Mouse (Mus musculus) heart, adult 2 months (tissue): Measurements from ENCODE around the gene S100pbp. TPM values are rescaled to one million over a fixed set of nuclear protein-coding genes. Genes with fewer than 3 reads are reported as not detected.
A peak's percentile ranks its signal among the peaks of the same experiment; 100 is the strongest.

Source experiments
- DNase-seq, 2 experiments: peaks; one replicate each; pipeline ENCODE4 v3.0.0; 2021
- H3K27ac ChIP-seq: fragments of 200-600 bp; 2 replicates; pipeline ENCODE4 v1.8.1; 2022
- H3K27me3 ChIP-seq: fragments of 200-500 bp; 2 replicates; pipeline ENCODE4 v1.6.1; 2012; ENCODE audit warnings: mild to moderate bottlenecking, low read length, inconsistent platforms, mixed read lengths; ENCODE audit not compliant: control insufficient read depth, insufficient read depth
- H3K36me3 ChIP-seq: fragments of 200-500 bp; 2 replicates; pipeline ENCODE4 v1.6.1; 2012; ENCODE audit warnings: low read length, inconsistent platforms; ENCODE audit not compliant: control insufficient read depth, insufficient read depth
- H3K4me1 ChIP-seq: fragments of 200-500 bp; 2 replicates; pipeline ENCODE4 v1.6.1; 2011; ENCODE audit warnings: low read length; ENCODE audit not compliant: control insufficient read depth, insufficient read depth
- H3K4me3 ChIP-seq: fragments of 200-600 bp; 2 replicates; pipeline ENCODE4 v1.8.1; 2022
- H3K79me2 ChIP-seq: fragments of 200-500 bp; replicated peaks from 2 replicates; pipeline ENCODE4 v1.6.1; 2012; ENCODE audit warnings: mild to moderate bottlenecking, inconsistent platforms, low read length, moderate library complexity, mixed read lengths; ENCODE audit not compliant: control insufficient read depth, insufficient read depth
- H3K9ac ChIP-seq: fragments of 200-500 bp; 2 replicates; pipeline ENCODE4 v1.6.1; 2012; ENCODE audit warnings: low read depth, mild to moderate bottlenecking, control low read depth, inconsistent platforms, low read length, mixed read lengths
- CTCF ChIP-seq: fragments of 200-600 bp; IDR thresholded peaks from 2 replicates; pipeline ENCODE4 v1.8.1; 2022; ENCODE audit warnings: antibody characterized with exemption, mild to moderate bottlenecking, moderate library complexity
- EP300 ChIP-seq: fragments of 200-500 bp; IDR thresholded peaks from 2 replicates; pipeline ENCODE4 v1.6.1; 2011; ENCODE audit warnings: low read depth, low read length, control low read depth; ENCODE audit not compliant: insufficient read depth
- POLR2A ChIP-seq: fragments of 200-500 bp; IDR thresholded peaks from 2 replicates; pipeline ENCODE4 v1.6.1; 2011; ENCODE audit warnings: mild to moderate bottlenecking, low read depth, low read length, control low read depth; ENCODE audit not compliant: insufficient read depth
- WGBS: fragments of 180-500 bp; shearing (Covaris S2); methylation state at CpG from one replicate; pipeline ENCODE4 v1.1.7; 2018; 5-methylcytosine and 5-hydroxymethylcytosine counted together
- intact Hi-C: fragments of 180-260 bp; cut with DNase I; formaldehyde crosslinking; loops from one replicate; pipeline ENCODE4 v1.15.1; 2025
- polyA plus RNA-seq: library from polyadenylated mRNA; depleted of rRNA; stranded (reverse); fragments of >200 nt; gene quantifications from 2 replicates; pipeline ENCODE4 v1.2.3, GENCODE M21; 2012
- total RNA-seq, 2 experiments: library from RNA; stranded (reverse); gene quantifications; 2 replicates each; pipeline ENCODE4 v1.2.3; 2021

The S100pbp gene
- total and polyA plus RNA-seq, 3 experiments = 6.6 to 14.2 (median 10.2) TPM

GRCm38 (mm10) chr4:129211461-129211860, 21.9 kb upstream of the S100pbp start:
- no peaks in the 10 kb centered on the region for H3K4me1 ChIP-seq
- peak; percentile 29 to 39 for DNase-seq
- H3K27me3 ChIP-seq = no peaks in the 10 kb centered on the region
- H3K27ac ChIP-seq = no peak overlapping the region
- no peaks in the 10 kb centered on the region for H3K36me3 ChIP-seq
- H3K4me3 ChIP-seq = no peak overlapping the region
- H3K9ac ChIP-seq = no peak overlapping the region
- TF ChIP-seq POLR2A (no peak), EP300 (no peak), CTCF (no peak)
- intact Hi-C loops = loop anchor here (5.0 kb wide), 1 partner anchor 241 kb away; no protein-coding TSS in a partner anchor
- H3K79me2 ChIP-seq = no peaks in the 10 kb centered on the region
- WGBS = 63% methylated on average over 4 of the region's 4 CpGs

DNA sequence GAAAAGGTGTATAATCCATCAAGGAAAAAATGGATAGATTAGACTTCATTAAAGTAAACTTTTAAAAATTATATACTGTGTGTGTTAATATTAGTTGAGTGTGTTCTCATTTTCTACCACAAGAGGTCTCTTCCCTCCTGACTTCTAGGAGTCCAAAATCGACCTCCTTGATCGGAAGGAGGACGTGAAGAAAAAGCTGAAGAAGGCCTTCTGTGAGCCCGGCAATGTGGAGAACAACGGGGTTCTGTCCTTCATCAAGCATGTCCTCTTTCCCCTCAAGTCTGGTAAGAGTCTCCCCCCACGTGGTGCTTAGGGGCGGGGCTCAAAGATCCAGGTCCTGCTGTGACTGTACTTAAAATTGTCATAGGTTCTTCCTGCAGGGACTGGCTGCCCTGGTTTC, 20.0 kb upstream of the S100pbp start:
- Histone ChIP-seq H3K36me3 (no peaks in the 10 kb centered on the region), H3K79me2 (no peaks in the 10 kb centered on the region), H3K4me3 (no peak overlapping the region), H3K27me3 (no peaks in the 10 kb centered on the region), H3K27ac (no peak overlapping the region), H3K9ac (no peak overlapping the region), H3K4me1 (no peaks in the 10 kb centered on the region)
- 52% methylated on average over 7 of the region's 7 CpGs for WGBS
- TF ChIP-seq CTCF (peak; percentile 74), POLR2A (no peak)
- DNase-seq = no peak
- intact Hi-C loops = loop anchor here (1.0 kb wide), 1 partner anchor 67 kb away; no protein-coding TSS in a partner anchor

DNA sequence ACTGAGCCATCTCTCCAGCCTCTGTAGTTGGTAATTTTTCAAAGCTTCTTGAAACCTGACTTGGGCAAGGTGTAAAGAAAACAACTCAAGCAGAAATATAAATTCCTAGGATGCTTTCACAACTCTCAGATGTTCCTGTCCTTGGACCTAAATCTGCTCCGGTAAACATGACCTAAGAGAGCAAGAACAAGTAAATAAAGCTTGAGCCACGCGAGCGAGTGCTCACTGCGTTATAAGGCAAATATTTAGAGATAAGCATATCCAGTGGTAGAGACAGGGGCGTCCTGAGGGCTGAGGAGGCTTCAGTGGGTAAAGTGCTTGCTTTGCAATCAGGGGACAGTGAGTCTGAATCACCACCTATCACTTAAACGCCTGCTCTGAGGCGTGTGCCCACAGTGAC, 17.3 kb upstream of the S100pbp start:
- H3K36me3 ChIP-seq = no peaks in the 10 kb centered on the region

DNA sequence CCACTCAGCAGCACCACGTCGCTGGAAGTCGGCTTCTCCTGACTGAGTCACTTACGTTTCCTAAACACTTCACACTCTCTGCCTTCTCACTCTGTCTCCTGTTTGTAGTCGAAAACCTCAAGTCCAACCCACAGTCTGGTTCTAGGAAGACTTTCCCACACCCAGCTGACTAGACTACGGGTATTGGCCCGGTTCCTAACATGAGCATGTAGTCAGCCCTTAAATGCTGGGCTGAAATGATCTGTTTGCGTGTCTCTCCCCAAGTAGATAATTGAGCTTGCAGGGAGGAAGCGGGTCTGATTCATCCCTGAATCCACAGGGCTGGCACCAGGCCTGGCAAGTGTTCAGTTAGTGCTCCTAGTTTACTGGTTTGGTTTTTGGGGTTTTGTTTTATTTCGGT, 15.1 kb upstream of the S100pbp start:
- intact Hi-C loops = no loop called here
- no peak overlapping the region for H3K27ac ChIP-seq
- no peak overlapping the region for H3K4me3 ChIP-seq
- H3K9ac ChIP-seq = no peak overlapping the region
- H3K36me3 ChIP-seq = no peaks in the 10 kb centered on the region; the same call in 1 of the 2 replicates
- WGBS = 91% methylated on average over 10 of the region's 10 CpGs
- H3K79me2 ChIP-seq = no peaks in the 10 kb centered on the region
- H3K27me3 ChIP-seq = no peaks in the 10 kb centered on the region
- H3K4me1 ChIP-seq = no peaks in the 10 kb centered on the region
- DNase-seq = no peak
- TF ChIP-seq CTCF = no peak
- no peak for TF ChIP-seq EP300
- no peak for TF ChIP-seq POLR2A

More for the DNA sequence above, 17.3 kb upstream of the S100pbp start:
- no peaks in the 10 kb centered on the region for H3K4me1 ChIP-seq
- H3K79me2 ChIP-seq = no peaks in the 10 kb centered on the region
- no peak overlapping the region for H3K9ac ChIP-seq
- 84% methylated on average over 8 of the region's 8 CpGs for WGBS
- no peak overlapping the region for H3K4me3 ChIP-seq
- no peak for DNase-seq
- no peaks in the 10 kb centered on the region for H3K27me3 ChIP-seq
- TF ChIP-seq EP300 = no peak
- TF ChIP-seq POLR2A = no peak
- TF ChIP-seq CTCF = no peak
- no peak overlapping the region for H3K27ac ChIP-seq
- intact Hi-C loops = no loop called here

- DNase-seq = no peak
- Histone ChIP-seq H3K36me3 (no peaks in the 10 kb centered on the region; the same call in 1 of the 2 replicates), H3K4me3 (no peak overlapping the region), H3K27me3 (no peaks in the 10 kb centered on the region), H3K27ac (no peak overlapping the region), H3K79me2 (0 out of 2 replicates have a peak, but pooled peaks cover 3% of the 10 kb centered on the region), H3K9ac (no peak overlapping the region), H3K4me1 (no peaks in the 10 kb centered on the region)
- intact Hi-C loops = no loop called here
- TF ChIP-seq CTCF (no peak), POLR2A (no peak), EP300 (no peak)
- 95% methylated on average over 6 of the region's 6 CpGs for whole genome bisulfite sequencing
These were observed 8.0 kb upstream of the S100pbp start for GRCm38 (mm10) chr4:129197514-129197913.

DNA sequence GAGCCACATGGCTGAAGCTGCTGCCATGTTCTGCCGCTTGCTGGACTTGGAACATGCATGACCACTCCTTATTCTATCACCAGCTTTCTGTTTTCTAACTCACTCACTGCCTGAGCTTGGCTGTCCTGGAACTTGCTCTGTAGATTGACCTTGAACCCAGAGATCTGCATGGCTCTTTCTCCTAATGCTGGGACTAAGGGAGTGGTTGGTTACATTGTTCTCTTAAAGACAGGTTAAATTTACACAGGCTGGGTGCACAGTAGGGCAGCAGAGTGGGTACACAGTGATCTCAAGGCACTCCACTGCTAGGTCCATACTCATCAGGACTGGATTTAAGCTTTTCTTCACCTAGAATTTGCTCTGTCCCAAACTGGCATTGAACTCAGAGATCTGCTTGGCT, 4.8 kb upstream of the S100pbp start:
- Histone ChIP-seq H3K9ac (no peak overlapping the region), H3K79me2 (peaks cover 3% of the 10 kb centered on the region; the same call in 1 of the 2 replicates), H3K27ac (no peak overlapping the region), H3K36me3 (no peaks in the 10 kb centered on the region), H3K27me3 (no peaks in the 10 kb centered on the region), H3K4me3 (no peak overlapping the region), H3K4me1 (peaks cover 3% of the 10 kb centered on the region)
- 76% methylated on average over 1 of the region's 1 CpGs for WGBS
- no peak for TF ChIP-seq EP300
- TF ChIP-seq POLR2A = no peak
- TF ChIP-seq CTCF = no peak
- DNase-seq = no peak
- intact Hi-C loops = no loop called here
